10 mouse cellular contexts compared by ENCODE assay signal in the genomic region with DNA sequence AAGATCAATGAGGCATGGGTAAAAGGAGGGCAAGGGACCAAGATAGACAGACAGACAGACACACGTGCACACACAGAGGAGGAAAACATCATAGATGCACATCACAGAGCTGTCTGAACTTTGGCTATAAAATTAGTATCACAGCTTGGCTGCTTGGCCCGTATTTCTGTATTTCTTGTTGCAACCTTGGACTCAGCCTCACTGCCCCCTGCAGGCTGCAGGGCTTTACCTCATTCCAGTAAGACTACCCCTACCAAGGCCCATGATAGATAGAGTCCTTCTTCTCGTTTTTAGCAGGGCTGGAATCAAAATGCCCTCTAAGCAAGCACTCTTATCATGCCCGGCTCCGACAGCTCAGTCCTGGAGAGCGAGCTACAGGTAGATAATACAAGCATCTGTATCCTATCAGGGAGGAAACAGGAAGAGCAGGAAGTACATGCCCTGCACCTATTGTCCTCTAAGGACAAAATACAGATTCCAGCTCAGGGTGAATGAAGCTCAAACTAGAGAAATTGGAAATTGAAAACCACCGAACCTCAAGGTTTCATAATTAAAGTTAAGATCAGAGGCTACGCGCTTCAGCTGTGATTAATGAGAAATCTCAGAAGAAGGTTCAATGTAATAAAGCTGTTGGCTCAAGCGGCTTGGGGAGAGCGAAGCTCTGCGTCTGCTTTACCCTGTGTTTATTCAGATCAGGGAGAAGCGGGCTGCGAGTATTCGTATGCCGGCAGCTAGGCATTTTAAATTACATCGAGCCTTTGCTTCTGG. TPM values are rescaled to one million over a fixed set of nuclear protein-coding genes. Genes with fewer than 3 reads are reported as not detected.
DNase-seq lines count a peak whose midpoint lies in the region; ATAC-seq and TF ChIP-seq lines count a peak whose summit lies in the region.
"Had no signal": no experiment of that assay in that cellular context is flagged by ENCODE, and none has a peak within 500 bp of the region (broad histone marks: within the 10 kb centered on the region; RNA-seq: fewer than 3 reads in every experiment).

No protein-coding gene starts in this region.

- H3K9ac ChIP-seq in midbrain, embryonic 11.5 days (ENCODE audit: low read length) = no peak overlapping the region
- no peak overlapping the region for H3K9ac ChIP-seq in hindbrain, embryonic 16.5 days (ENCODE audit: low read depth, low read length)
- H3K9ac ChIP-seq: embryonic facial prominence, embryonic 15.5 days had no signal

- H3K4me3 ChIP-seq in gastrocnemius, adult 2 months = no peak overlapping the region; the same call in 1 of the 2 replicates
- H3K4me3 ChIP-seq in midbrain, embryonic 11.5 days (ENCODE audit: low read depth, low read length) = no peak overlapping the region
- no peak overlapping the region for H3K4me3 ChIP-seq in midbrain, embryonic 10.5 days
- no peak overlapping the region for H3K4me3 ChIP-seq in hindbrain, embryonic 16.5 days (ENCODE audit: low read length)
- no peak overlapping the region for H3K4me3 ChIP-seq in small intestine, adult 2 months (ENCODE audit: low read depth, low read length)
- H3K4me3 ChIP-seq: embryonic facial prominence, embryonic 15.5 days had no signal

- no peak for ATAC-seq in midbrain, embryonic 11.5 days (ENCODE audit: low FRiP score)
- no peak for ATAC-seq in hindbrain, embryonic 16.5 days

- H3K9me3 ChIP-seq in midbrain, embryonic 11.5 days (ENCODE audit: control insufficient read depth, low read length) = no peaks in the 10 kb centered on the region
- no peaks in the 10 kb centered on the region for H3K9me3 ChIP-seq in midbrain, embryonic 10.5 days (replicated peaks)
- H3K9me3 ChIP-seq in hindbrain, embryonic 16.5 days (ENCODE audit: control insufficient read depth, low read length) = no peaks in the 10 kb centered on the region
- H3K9me3 ChIP-seq: embryonic facial prominence, embryonic 15.5 days had no signal

- peak overlapping the region; percentile 78 for H3K27ac ChIP-seq in gastrocnemius, adult 2 months
- H3K27ac ChIP-seq in midbrain, embryonic 11.5 days (ENCODE audit: low read depth, low read length) = no peak overlapping the region; the same call in 1 of the 2 replicates
- no peak overlapping the region for H3K27ac ChIP-seq in midbrain, embryonic 10.5 days (replicated peaks)
- peak overlapping the region; percentile 1 for H3K27ac ChIP-seq in hindbrain, embryonic 16.5 days (ENCODE audit: low read depth, low read length)
- no peak overlapping the region for H3K27ac ChIP-seq in small intestine, adult 2 months (ENCODE audit: insufficient read depth, low read depth, low read length)
- H3K27ac ChIP-seq: embryonic facial prominence, embryonic 15.5 days had no signal

- no peak for TF ChIP-seq POLR2A in small intestine, adult 2 months (IDR thresholded peaks at IDR 0.05; ENCODE audit: low read depth, low read length)

- no peak overlapping the region for H3K4me2 ChIP-seq in midbrain, embryonic 11.5 days
- peak overlapping the region; percentile 16 for H3K4me2 ChIP-seq in hindbrain, embryonic 16.5 days (ENCODE audit: low read length)
- H3K4me2 ChIP-seq: embryonic facial prominence, embryonic 15.5 days had no signal

- 70% methylated on average over 17 of the region's 17 CpGs for WGBS in midbrain, embryonic 11.5 days
- 72% methylated on average over 17 of the region's 17 CpGs for WGBS in midbrain, embryonic 10.5 days
- WGBS in hindbrain, embryonic 16.5 days = 44% methylated on average over 17 of the region's 17 CpGs
- 36% methylated on average over 17 of the region's 17 CpGs for WGBS in small intestine, adult 2 months

- no peaks in the 10 kb centered on the region for H3K27me3 ChIP-seq in midbrain, embryonic 11.5 days (ENCODE audit: control insufficient read depth, insufficient read depth, low read length)
- peaks cover 21% of the 10 kb centered on the region for H3K27me3 ChIP-seq in midbrain, embryonic 10.5 days (ENCODE audit: low read depth, poor library complexity, severe bottlenecking)
- H3K27me3 ChIP-seq in hindbrain, embryonic 16.5 days (replicated peaks; ENCODE audit: control insufficient read depth, insufficient read depth, low read length) = no peaks in the 10 kb centered on the region
- no peaks in the 10 kb centered on the region for H3K27me3 ChIP-seq in small intestine, adult 2 months (ENCODE audit: control insufficient read depth, insufficient read depth, low read length)
- H3K27me3 ChIP-seq: embryonic facial prominence, embryonic 15.5 days had no signal

- H3K4me1 ChIP-seq in midbrain, embryonic 11.5 days (ENCODE audit: control insufficient read depth, insufficient read depth, low read length) = no peaks in the 10 kb centered on the region
- peaks cover 7% of the 10 kb centered on the region for H3K4me1 ChIP-seq in midbrain, embryonic 10.5 days
- H3K4me1 ChIP-seq in hindbrain, embryonic 16.5 days (ENCODE audit: control insufficient read depth, insufficient read depth, low read depth, low read length) = peaks cover 5% of the 10 kb centered on the region
- 0 out of 2 replicates have a peak, but pooled peaks cover 6% of the 10 kb centered on the region for H3K4me1 ChIP-seq in small intestine, adult 2 months (ENCODE audit: control insufficient read depth, insufficient read depth, insufficient read length, low read length)

- peak; percentile 37 for TF ChIP-seq CTCF in gastrocnemius, adult 2 months (IDR thresholded peaks at IDR 0.05)
- TF ChIP-seq CTCF in small intestine, adult 2 months (IDR thresholded peaks at IDR 0.05; ENCODE audit: extremely low read depth, insufficient read length, insufficient replicate concordance, low read depth, low read length) = peak; percentile 36; the same call in 1 of the 2 replicates

- no peak for DNase-seq in gastrocnemius, adult 2 months
- DNase-seq in gastrocnemius, postnatal 10 days = no peak
- peak; percentile 84 for DNase-seq in midbrain, embryonic 11.5 days (ENCODE audit: low spot score, missing footprints)
- no peak for DNase-seq in midbrain, embryonic 10.5 days (ENCODE audit: low spot score)
- no peak for DNase-seq in ovary, postnatal 14 days (ENCODE audit: low spot score)
- no peak for DNase-seq in left cerebral cortex, adult 11 months (ENCODE audit: low spot score)

- intact Hi-C loops in gastrocnemius, adult 2 months (cut with DNase I) = loop anchor here (2.0 kb wide), 1 partner anchor 281 kb away; no protein-coding TSS in a partner anchor

- H3K36me3 ChIP-seq in midbrain, embryonic 11.5 days (ENCODE audit: control insufficient read depth, insufficient read depth, low read length) = no peaks in the 10 kb centered on the region
- H3K36me3 ChIP-seq in midbrain, embryonic 10.5 days = no peaks in the 10 kb centered on the region
- H3K36me3 ChIP-seq in hindbrain, embryonic 16.5 days (ENCODE audit: control insufficient read depth, insufficient read depth, low read length) = no peaks in the 10 kb centered on the region
- H3K36me3 ChIP-seq in small intestine, adult 2 months (ENCODE audit: control insufficient read depth, insufficient read depth, low read length) = no peaks in the 10 kb centered on the region
- H3K36me3 ChIP-seq: embryonic facial prominence, embryonic 15.5 days had no signal

RNA-seq across cellular contexts. Expression of gene Spesp1, which starts 36.2 kb away (rescaled TPM):
- total RNA-seq in gastrocnemius, adult 2 months (2021) = not detected
- not detected for total RNA-seq in gastrocnemius, postnatal 10 days (2021)
- polyA plus RNA-seq in midbrain, embryonic 11.5 days (2014; fragmentation: Nextera tagmentation; extraction: Ambion mirVana) = not detected in 2 replicates
- polyA plus RNA-seq in midbrain, embryonic 10.5 days (2016; fragmentation: Nextera tagmentation; extraction: Ambion mirVana) = not detected in 2 replicates
- not detected in 2 replicates for polyA plus RNA-seq in hindbrain, embryonic 16.5 days (2015; fragmentation: Nextera tagmentation; extraction: Ambion mirVana)
- not detected in 2 replicates for polyA plus RNA-seq in small intestine, adult 2 months (2012; rRNA removed)
- total RNA-seq: hematopoietic stem cell, adult 5-6 weeks had no signal
- polyA plus RNA-seq: embryonic facial prominence, embryonic 15.5 days had no signal

Comparison
In these comparisons a context has a peak if more than half of its experiments do, and no peak if none do; other contexts are left out.
1. H3K27ac ChIP-seq: peak in gastrocnemius, adult 2 months (single experiment) and hindbrain, embryonic 16.5 days (single experiment); none in midbrain, embryonic 11.5 days (single experiment), midbrain, embryonic 10.5 days (single experiment) and small intestine, adult 2 months (single experiment).